Mouse (Mus musculus): Measurements from ENCODE around the gene Qrich2. TPM values are rescaled to one million over a fixed set of nuclear protein-coding genes. Genes with fewer than 3 reads are reported as not detected.
A peak's percentile ranks its signal among the peaks of the same experiment; 100 is the strongest.

The Qrich2 gene
- polyA plus RNA-seq, 1 experiment, result not detected

DNA sequence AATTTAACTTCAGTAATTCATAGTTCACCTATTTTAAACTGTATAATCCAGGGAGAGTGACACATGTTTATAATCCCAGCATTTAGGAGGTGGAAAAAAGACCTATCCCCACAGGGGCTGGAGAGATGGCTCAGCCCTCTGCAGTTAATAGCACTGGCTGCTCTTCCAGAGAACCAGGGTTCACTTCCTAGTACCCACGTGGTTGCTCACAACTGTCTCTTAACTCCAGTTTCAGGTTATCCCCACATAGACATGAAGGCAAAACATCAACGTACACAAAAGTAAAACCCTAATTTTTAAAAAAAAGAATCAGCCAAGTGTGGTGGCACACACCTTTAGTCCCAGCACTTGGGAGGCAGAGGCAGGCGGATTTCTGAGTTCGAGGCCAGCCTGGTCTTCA is 60.4 kb downstream of the Qrich2 start:
- Histone ChIP-seq H3K4me3 (ENCODE audit: insufficient read depth, low read depth, low read length) (no peak overlapping the region), H3K4me1 (ENCODE audit: control insufficient read depth, insufficient read depth, insufficient read length, low read length) (peaks cover 3% of the 10 kb centered on the region; the same call in 1 of the 2 replicates), H3K27ac (replicated peaks; ENCODE audit: low read depth, low read length) (no peak overlapping the region)

DNA sequence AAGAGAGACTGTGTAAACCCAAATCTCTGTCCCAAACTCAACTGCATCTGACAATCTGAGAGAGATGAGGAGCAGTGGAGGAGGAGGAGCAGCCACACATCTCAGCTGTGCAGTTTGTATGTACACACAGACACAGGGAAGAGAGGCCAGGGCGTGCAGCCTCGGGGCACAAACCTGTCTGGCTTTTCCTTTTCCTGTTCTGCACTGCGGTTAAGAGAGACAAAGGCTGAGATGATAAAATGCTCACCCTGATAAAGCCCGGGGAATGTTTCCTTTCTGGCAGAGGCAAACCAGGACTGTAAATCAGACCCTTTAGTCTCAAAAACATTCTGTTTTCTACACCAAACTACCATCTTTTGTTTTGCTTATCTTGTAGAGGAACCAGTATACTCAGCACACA is 65.5 kb downstream of the Qrich2 start:
- H3K4me3 ChIP-seq (ENCODE audit: insufficient read depth, low read depth, low read length), result no peak overlapping the region
- no peak overlapping the region for H3K27ac ChIP-seq (replicated peaks; ENCODE audit: low read depth, low read length)
- H3K4me1 ChIP-seq (ENCODE audit: control insufficient read depth, insufficient read depth, insufficient read length, low read length), result 0 out of 2 replicates have a peak, but pooled peaks cover 7% of the 10 kb centered on the region

DNA sequence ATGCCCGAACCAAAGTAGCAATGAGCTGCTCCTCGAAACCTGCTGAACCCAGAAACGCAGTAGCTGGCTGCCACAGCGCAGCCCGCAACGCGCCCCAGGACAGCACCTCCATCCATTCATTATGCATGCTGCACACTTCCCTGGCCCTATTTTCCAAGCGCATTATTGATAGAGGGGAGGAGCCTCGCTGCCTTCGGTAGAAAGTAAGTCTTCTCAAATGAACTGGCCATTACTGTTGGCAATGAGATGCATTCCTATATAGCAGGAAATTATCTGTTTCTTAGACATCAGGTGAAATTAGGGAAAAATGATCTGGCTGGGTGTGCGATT is 67.7 kb downstream of the Qrich2 start:
- Histone ChIP-seq H3K4me3 (ENCODE audit: insufficient read depth, low read depth, low read length) (no peak overlapping the region), H3K4me1 (ENCODE audit: control insufficient read depth, insufficient read depth, insufficient read length, low read length) (peaks cover 12% of the 10 kb centered on the region; the same call in 1 of the 2 replicates), H3K27ac (replicated peaks; ENCODE audit: low read depth, low read length) (no peak overlapping the region)

DNA sequence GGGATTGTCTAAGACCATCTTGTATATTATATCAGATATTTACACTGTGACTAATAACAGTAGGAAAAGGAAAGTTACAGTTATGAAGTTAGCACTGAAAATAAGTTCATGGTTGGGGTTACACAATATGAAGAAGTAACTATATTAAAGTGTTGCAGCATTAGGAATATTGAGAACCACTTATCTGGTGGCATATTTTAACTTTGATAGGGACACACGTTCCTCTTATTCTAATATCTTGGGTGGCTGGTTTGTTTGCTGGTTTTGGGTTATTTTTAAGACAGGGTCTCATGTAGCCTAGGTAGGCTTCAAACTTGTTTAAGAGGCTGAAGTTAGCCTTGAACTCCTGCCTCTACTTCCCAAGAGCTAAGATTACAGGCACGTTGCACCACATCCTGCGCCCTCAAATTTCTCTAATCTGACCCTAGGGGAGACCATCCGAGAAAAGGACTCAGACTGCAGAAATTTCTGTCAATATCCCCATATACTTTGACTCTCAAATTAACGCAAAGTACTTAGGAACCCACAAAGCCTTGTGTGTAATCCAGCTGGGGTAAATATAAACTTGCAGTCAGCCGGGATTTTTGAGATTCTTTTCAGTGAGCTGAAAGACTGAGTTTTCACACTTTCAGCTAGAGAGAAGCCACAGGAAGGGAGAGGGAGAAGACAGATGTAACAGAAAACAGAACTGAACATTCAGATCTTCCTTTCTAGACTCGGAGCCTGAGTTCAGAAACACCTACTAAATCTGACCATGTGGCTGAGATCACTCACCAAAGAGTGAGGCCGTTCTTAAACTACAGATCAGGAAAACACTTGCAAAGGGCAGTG is 68.3 kb downstream of the Qrich2 start:
- H3K4me1 ChIP-seq (ENCODE audit: control insufficient read depth, insufficient read depth, insufficient read length, low read length), result peaks cover 12% of the 10 kb centered on the region; the same call in 1 of the 2 replicates

DNA sequence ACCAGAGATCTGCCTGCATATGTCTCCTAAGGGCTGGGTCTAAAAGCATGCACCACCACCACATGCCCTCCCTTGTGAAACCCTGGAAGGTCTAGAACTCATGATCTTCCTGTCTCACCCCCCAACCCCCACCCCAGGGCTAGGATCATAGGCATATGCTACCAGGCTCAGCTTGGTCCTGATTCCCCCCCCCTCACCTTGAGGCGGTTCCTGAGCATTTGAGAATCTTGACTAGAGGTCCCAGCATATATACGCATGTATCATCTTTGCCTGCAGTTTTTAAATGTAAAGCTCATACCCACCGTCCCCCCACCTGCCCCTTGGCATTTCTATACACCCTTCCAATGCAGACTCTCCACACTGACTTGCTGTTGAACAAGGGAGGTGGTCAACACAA is 69.1 kb downstream of the Qrich2 start:
- no peak overlapping the region for H3K4me3 ChIP-seq (ENCODE audit: insufficient read depth, low read depth, low read length)
- peaks cover 12% of the 10 kb centered on the region; the same call in 1 of the 2 replicates for H3K4me1 ChIP-seq (ENCODE audit: control insufficient read depth, insufficient read depth, insufficient read length, low read length)
- peak overlapping the region; percentile 83 for H3K27ac ChIP-seq (replicated peaks; ENCODE audit: low read depth, low read length)

More for the DNA sequence above, 68.3 kb downstream of the Qrich2 start:
- Histone ChIP-seq H3K27ac (replicated peaks; ENCODE audit: low read depth, low read length) (no peak overlapping the region), H3K4me3 (ENCODE audit: insufficient read depth, low read depth, low read length) (no peak overlapping the region)

DNA sequence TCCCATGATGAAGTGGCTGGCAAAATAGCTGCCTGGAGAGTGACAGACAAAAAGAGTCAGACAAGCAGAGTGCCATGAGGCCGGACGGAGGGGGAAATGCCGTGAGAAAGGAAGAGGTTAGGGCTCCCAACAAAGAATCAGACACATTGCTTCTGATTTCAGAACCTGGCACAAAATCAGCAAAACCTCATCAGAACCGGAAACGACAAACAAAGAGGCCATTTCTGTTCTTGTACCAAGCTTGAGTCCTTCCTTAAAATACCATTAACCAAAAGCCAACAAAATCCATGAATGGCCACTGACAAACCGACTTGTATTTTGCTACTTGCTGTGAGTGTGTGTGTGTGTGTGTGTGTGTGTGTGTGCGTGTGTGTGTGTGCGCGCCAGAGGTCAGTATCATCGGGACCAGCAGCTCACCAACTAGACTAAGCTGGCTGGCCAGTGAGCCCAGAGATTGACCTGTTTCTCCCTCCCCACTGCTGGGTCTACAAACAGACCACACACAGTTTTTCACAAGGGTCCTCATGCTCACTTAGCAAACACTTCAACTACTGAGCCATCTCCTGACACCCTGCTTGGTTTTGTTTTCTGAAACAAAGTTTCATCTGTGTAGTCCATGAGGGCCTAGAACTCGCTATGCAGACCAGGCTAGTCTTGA is 69.6 kb downstream of the Qrich2 start:
- Histone ChIP-seq H3K4me3 (ENCODE audit: insufficient read depth, low read depth, low read length) (peak overlapping the region; percentile 7; the same call in 1 of the 2 replicates), H3K27ac (replicated peaks; ENCODE audit: low read depth, low read length) (peak overlapping the region; percentile 83), H3K4me1 (ENCODE audit: control insufficient read depth, insufficient read depth, insufficient read length, low read length) (peaks cover 12% of the 10 kb centered on the region; the same call in 1 of the 2 replicates)

DNA sequence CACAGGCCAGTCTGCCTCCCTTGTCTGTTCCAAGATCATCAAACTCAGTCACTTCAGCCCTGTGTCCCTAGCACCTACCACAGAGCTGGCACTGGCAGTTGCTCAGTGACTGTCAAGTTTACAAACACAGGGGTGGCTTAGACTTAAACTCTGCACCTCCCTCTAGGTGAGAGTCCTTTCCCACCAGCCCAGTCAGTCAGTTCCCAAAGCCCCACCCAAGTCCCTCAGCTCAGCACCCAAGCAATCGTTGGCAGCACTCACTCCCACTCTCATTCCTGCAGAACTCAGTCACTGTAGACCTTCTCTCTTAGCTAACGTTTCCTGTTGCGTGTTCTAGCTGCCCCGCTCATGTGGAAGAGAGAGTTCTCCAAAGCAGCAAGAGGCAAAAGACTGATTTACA is 71.3 kb downstream of the Qrich2 start:
- Histone ChIP-seq H3K4me3 (ENCODE audit: insufficient read depth, low read depth, low read length) (peak overlapping the region; percentile 34), H3K27ac (replicated peaks; ENCODE audit: low read depth, low read length) (peak overlapping the region; percentile 79), H3K4me1 (ENCODE audit: control insufficient read depth, insufficient read depth, insufficient read length, low read length) (peaks cover 12% of the 10 kb centered on the region; the same call in 1 of the 2 replicates)

Other genes starting within 250 kb of the Qrich2 start
- gene Evpl, start 228.2 kb downstream of the Qrich2 start, polyA plus RNA-seq (2012; ENCODE audit: insufficient read depth, insufficient read length, missing spikeins), result 0.16 TPM in 1 of 2 replicates, not detected in the other
- gene Srp68, start 192.0 kb downstream of the Qrich2 start, polyA plus RNA-seq (2012; ENCODE audit: insufficient read depth, insufficient read length, missing spikeins), result 23.4 and 31.3 TPM in 2 replicates
- gene Galr2, start 185.3 kb downstream of the Qrich2 start, polyA plus RNA-seq (2012; ENCODE audit: insufficient read depth, insufficient read length, missing spikeins), result not detected in 2 replicates
- gene Exoc7, start 159.0 kb downstream of the Qrich2 start, polyA plus RNA-seq (2012; ENCODE audit: insufficient read depth, insufficient read length, missing spikeins), result 61.2 and 74.2 TPM in 2 replicates
- not detected in 2 replicates for gene Foxj1, start 130.8 kb downstream of the Qrich2 start, polyA plus RNA-seq (2012; ENCODE audit: insufficient read depth, insufficient read length, missing spikeins)
- gene Rnf157, start 53.2 kb downstream of the Qrich2 start, polyA plus RNA-seq (2012; ENCODE audit: insufficient read depth, insufficient read length, missing spikeins), result 0.67 TPM in 1 of 2 replicates, not detected in the other
- 29.8 and 38.4 TPM in 2 replicates for gene Ubald2, start 32.1 kb downstream of the Qrich2 start, polyA plus RNA-seq (2012; ENCODE audit: insufficient read depth, insufficient read length, missing spikeins)
- 19.2 and 19.3 TPM in 2 replicates for gene Prpsap1, start 28.0 kb upstream of the Qrich2 start, polyA plus RNA-seq (2012; ENCODE audit: insufficient read depth, insufficient read length, missing spikeins)
- gene Sphk1, start 64.7 kb upstream of the Qrich2 start, polyA plus RNA-seq (2012; ENCODE audit: insufficient read depth, insufficient read length, missing spikeins), result not detected in 2 replicates
- 7.1 and 7.8 TPM in 2 replicates for gene Ube2o, start 115.2 kb upstream of the Qrich2 start, polyA plus RNA-seq (2012; ENCODE audit: insufficient read depth, insufficient read length, missing spikeins)
- gene Aanat, start 120.2 kb upstream of the Qrich2 start, polyA plus RNA-seq (2012; ENCODE audit: insufficient read depth, insufficient read length, missing spikeins), result not detected in 2 replicates
- 4.4 and 8.2 TPM in 2 replicates for gene Rhbdf2, start 160.8 kb upstream of the Qrich2 start, polyA plus RNA-seq (2012; ENCODE audit: insufficient read depth, insufficient read length, missing spikeins)
- 1.5 TPM in 1 of 2 replicates, not detected in the other for gene Prcd, start 187.3 kb upstream of the Qrich2 start, polyA plus RNA-seq (2012; ENCODE audit: insufficient read depth, insufficient read length, missing spikeins)
- gene Cygb, start 188.1 kb upstream of the Qrich2 start, polyA plus RNA-seq (2012; ENCODE audit: insufficient read depth, insufficient read length, missing spikeins), result 13.4 and 18.7 TPM in 2 replicates